Mouse (Mus musculus) intestine, embryonic 14.5 days (tissue): ENCODE measurements around the gene Zbtb5. TPM values are rescaled to one million over a fixed set of nuclear protein-coding genes. Genes with fewer than 3 reads are reported as not detected.
"Not testable (repeated sequence)": the region's sequence is repeated elsewhere in the genome, so short reads cannot be mapped to it uniquely, and the experiment has no call there.

ENCODE experiments used
- ATAC-seq: fragments of 200-750 bp; cut with Nextera tagmentation; replicated peaks from 2 replicates; pipeline ENCODE4 v1.8.0; 2017; ENCODE audit warnings: low read depth, moderate number of reproducible peaks, moderate TSS enrichment, moderate library complexity; ENCODE audit not compliant: low FRiP score, low TSS enrichment
- DNase-seq: peaks from one replicate; pipeline ENCODE4 v3.0.0-alpha.2; 2018; ENCODE audit warnings: low spot score
- H3K27ac ChIP-seq: fragments of 300-500 bp; sonication (generic); 2 replicates; pipeline ENCODE4 v1.5.1; 2014; ENCODE audit warnings: low read depth, mild to moderate bottlenecking, control low read depth
- H3K27me3 ChIP-seq: fragments of 300-500 bp; sonication (generic); replicated peaks from 2 replicates; pipeline ENCODE4 v1.6.1; 2014; ENCODE audit warnings: low read length, control low read depth; ENCODE audit not compliant: control insufficient read depth, insufficient read depth
- H3K36me3 ChIP-seq: fragments of 300-500 bp; sonication (generic); 2 replicates; pipeline ENCODE4 v1.6.1; 2014; ENCODE audit warnings: low read length, control low read depth; ENCODE audit not compliant: control insufficient read depth, insufficient read depth
- H3K4me1 ChIP-seq: fragments of 300-500 bp; sonication (generic); replicated peaks from 2 replicates; pipeline ENCODE4 v1.6.1; 2014; ENCODE audit warnings: low read length, control low read depth, mixed read lengths; ENCODE audit not compliant: control insufficient read depth, insufficient read depth
- H3K4me2 ChIP-seq: fragments of 300-500 bp; sonication (generic); 2 replicates; pipeline ENCODE4 v1.6.1; 2014; ENCODE audit warnings: low read length
- H3K4me3 ChIP-seq: fragments of 300-500 bp; sonication (generic); 2 replicates; pipeline ENCODE4 v1.5.1; 2014; ENCODE audit warnings: low read depth, low read length, control low read depth, mixed read lengths
- H3K9ac ChIP-seq: fragments of 300-500 bp; sonication (generic); 2 replicates; pipeline ENCODE4 v1.6.1; 2014; ENCODE audit warnings: mild to moderate bottlenecking, low read length
- H3K9me3 ChIP-seq: fragments of 300-500 bp; sonication (generic); 2 replicates; pipeline ENCODE4 v1.6.1; 2016; ENCODE audit warnings: low read length, control low read depth; ENCODE audit not compliant: control insufficient read depth
- WGBS: fragments of 180-500 bp; shearing (Covaris S2); extraction: QIAGEN DNeasy Blood & Tissue Kit; methylation state at CpG from one replicate; pipeline ENCODE4 v1.1.7; 2014; 5-methylcytosine and 5-hydroxymethylcytosine counted together
- polyA plus RNA-seq: library from polyadenylated mRNA; unstranded; fragments of >200 nt; fragmentation: Nextera tagmentation; extraction: Ambion mirVana; gene quantifications from 2 replicates; pipeline ENCODE4 v1.2.1, GENCODE M21; 2014

Gene Zbtb5
- polyA plus RNA-seq, result 21.4 and 23.7 TPM in 2 replicates

DNA sequence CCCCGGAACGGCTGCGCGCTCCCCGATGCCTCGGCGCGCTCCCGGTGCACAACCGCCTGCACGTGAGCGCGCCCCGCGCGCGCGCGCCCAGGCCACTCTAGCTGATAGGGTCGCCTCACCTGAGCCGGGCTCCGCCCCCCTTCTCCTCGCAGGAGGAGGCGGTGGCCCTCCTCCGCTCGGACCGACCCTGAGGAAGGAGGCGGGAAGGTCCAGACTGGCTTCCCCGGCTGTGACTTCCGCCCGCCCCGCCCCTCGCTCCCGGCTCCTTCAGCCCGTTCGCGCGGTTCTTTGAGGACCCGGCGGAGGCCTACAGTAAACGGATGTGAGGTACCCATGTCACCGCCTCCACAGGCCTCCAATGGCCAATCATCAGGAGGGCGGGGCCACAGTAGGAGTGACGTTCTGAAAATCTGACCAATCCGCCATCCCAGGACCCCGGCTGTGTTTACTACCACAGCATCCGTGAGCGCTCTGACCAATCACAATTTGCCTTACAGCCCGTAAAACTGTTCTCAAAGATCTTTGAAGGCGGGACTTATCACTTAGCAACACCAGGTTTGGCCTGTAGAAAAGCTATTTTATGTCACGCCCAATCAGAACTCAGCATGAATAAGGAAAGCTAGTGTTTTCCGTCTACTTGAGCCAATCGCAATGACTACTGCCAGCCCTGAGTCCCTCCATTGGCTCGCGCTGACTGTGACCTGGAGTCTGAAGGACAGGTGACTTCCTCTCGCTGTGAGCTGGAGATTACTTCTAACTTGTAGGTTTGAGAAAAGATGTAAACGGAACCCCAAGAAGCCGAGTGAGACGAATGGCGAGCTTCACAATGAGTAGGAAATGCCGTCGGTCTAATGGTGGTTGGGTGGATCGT lies at the start of gene Zbtb5:
TSS of gene Zbtb5 (minus strand) at position 308 of the 871 bp plus-strand sequence.
- under 1% methylated on average over 55 of the region's 63 CpGs for WGBS
- Histone ChIP-seq H3K36me3 (no peaks in the 10 kb centered on the region), H3K4me2 (peak within 1 kb of the TSS; percentile 89), H3K27me3 (no peaks in the 10 kb centered on the region), H3K9ac (peak within 1 kb of the TSS; percentile 79), H3K27ac (peak within 1 kb of the TSS; percentile 94), H3K4me1 (peaks cover 21% of the 10 kb centered on the region), H3K4me3 (peak within 1 kb of the TSS; percentile 73), H3K9me3 (no peaks in the 10 kb centered on the region)
- peak; percentile 99 for ATAC-seq
- DNase-seq, result peak; percentile 95

GRCm38 (mm10) chr4:45055451-45055850 lies 43.2 kb upstream of the Zbtb5 start:
- Histone ChIP-seq H3K4me2 (no peak overlapping the region), H3K4me3 (no peak overlapping the region), H3K9me3 (no peaks in the 10 kb centered on the region), H3K36me3 (peaks cover 37% of the 10 kb centered on the region), H3K4me1 (no peaks in the 10 kb centered on the region), H3K27me3 (no peaks in the 10 kb centered on the region), H3K27ac (no peak overlapping the region), H3K9ac (no peak overlapping the region)
- no peak for DNase-seq
- ATAC-seq, result no peak
- WGBS, result 88% methylated on average over 8 of the region's 8 CpGs

GRCm38 (mm10) chr4:45054862-45055261 lies 42.6 kb upstream of the Zbtb5 start:
- DNase-seq (no peak), ATAC-seq (no peak)
- 46% methylated on average over 3 of the region's 3 CpGs for WGBS
- H3K27ac ChIP-seq, result no peak overlapping the region
- no peak overlapping the region for H3K9ac ChIP-seq
- H3K4me3 ChIP-seq, result no peak overlapping the region
- no peaks in the 10 kb centered on the region for H3K4me1 ChIP-seq
- peaks cover 36% of the 10 kb centered on the region for H3K36me3 ChIP-seq
- H3K9me3 ChIP-seq, result no peaks in the 10 kb centered on the region
- H3K27me3 ChIP-seq, result no peaks in the 10 kb centered on the region
- H3K4me2 ChIP-seq, result no peak overlapping the region

- DNase-seq, result no peak
- no peak for ATAC-seq
Measured at GRCm38 (mm10) chr4:45047956-45048355, 35.7 kb upstream of the Zbtb5 start.

GRCm38 (mm10) chr4:45047286-45047887 lies 35.2 kb upstream of the Zbtb5 start:
- Histone ChIP-seq H3K4me2 (no peak overlapping the region), H3K27ac (no peak overlapping the region), H3K9me3 (no peaks in the 10 kb centered on the region), H3K27me3 (no peaks in the 10 kb centered on the region), H3K36me3 (peaks cover 50% of the 10 kb centered on the region), H3K9ac (no peak overlapping the region), H3K4me1 (no peaks in the 10 kb centered on the region), H3K4me3 (no peak overlapping the region)
- WGBS, result 86% methylated on average over 9 of the region's 9 CpGs
- no peak for DNase-seq
- no peak for ATAC-seq

More at GRCm38 (mm10) chr4:45047956-45048355, 35.7 kb upstream of the Zbtb5 start:
- peaks cover 50% of the 10 kb centered on the region for H3K36me3 ChIP-seq
- H3K4me1 ChIP-seq, result no peaks in the 10 kb centered on the region
- 88% methylated on average over 9 of the region's 9 CpGs for WGBS
- H3K9ac ChIP-seq, result no peak overlapping the region
- H3K4me3 ChIP-seq, result no peak overlapping the region
- no peak overlapping the region for H3K27ac ChIP-seq
- no peaks in the 10 kb centered on the region for H3K27me3 ChIP-seq
- no peak overlapping the region for H3K4me2 ChIP-seq
- H3K9me3 ChIP-seq, result no peaks in the 10 kb centered on the region

DNA sequence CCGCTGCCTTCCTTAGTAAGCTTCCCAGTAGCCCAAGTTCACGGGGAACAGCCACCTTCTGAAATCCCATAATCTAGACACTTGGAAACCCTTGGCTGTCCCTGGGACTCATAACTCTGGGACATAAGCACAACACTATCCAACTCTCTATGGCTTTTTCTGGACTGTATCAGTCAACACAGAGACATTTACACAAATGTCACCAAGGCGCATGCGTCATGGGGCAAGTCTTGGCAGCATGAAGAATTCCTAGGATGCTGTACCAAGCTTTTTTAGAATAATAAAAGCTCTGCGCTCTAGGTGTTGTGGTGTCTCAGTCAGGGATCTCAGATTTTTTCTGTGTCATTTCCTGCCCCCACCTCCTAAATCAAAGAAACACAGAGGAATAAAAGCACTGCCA lies 34.5 kb upstream of the Zbtb5 start:
- Histone ChIP-seq H3K4me1 (no peaks in the 10 kb centered on the region), H3K4me2 (no peak overlapping the region), H3K9ac (no peak overlapping the region), H3K27ac (no peak overlapping the region), H3K4me3 (no peak overlapping the region), H3K9me3 (no peaks in the 10 kb centered on the region), H3K27me3 (no peaks in the 10 kb centered on the region), H3K36me3 (peaks cover 50% of the 10 kb centered on the region)
- 94% methylated on average over 5 of the region's 5 CpGs for WGBS
- ATAC-seq (no peak), DNase-seq (no peak)

DNA sequence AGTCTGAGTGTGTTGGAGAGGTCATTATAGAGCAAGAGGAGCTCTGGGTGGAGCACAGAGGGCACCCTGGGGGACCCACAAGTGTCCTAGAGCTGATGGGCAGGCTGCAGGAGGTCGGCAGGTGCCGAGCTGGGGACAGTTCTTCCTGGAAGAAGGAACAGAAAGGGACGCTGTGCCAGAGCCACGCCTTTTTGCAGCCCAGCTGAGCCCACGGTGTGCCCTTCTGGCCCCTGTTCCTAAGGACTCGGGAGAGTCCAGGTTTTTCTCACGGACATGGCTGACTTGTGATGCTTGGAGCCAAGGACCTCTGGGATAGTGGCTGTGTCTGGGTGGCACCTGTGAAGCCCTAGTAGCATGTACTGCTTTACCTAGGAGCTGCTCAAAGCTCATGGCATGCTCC lies 28.6 kb upstream of the Zbtb5 start:
- Histone ChIP-seq H3K27me3 (no peaks in the 10 kb centered on the region), H3K4me2 (no peak overlapping the region), H3K36me3 (peaks cover 39% of the 10 kb centered on the region), H3K9me3 (no peaks in the 10 kb centered on the region), H3K4me3 (no peak overlapping the region), H3K27ac (no peak overlapping the region), H3K9ac (no peak overlapping the region), H3K4me1 (no peaks in the 10 kb centered on the region)
- ATAC-seq (no peak), DNase-seq (no peak)
- WGBS, result 85% methylated on average over 7 of the region's 7 CpGs

- H3K27me3 ChIP-seq, H3K9ac ChIP-seq, ATAC-seq, H3K4me2 ChIP-seq, DNase-seq, H3K4me1 ChIP-seq, H3K4me3 ChIP-seq, H3K9me3 ChIP-seq, H3K27ac ChIP-seq: not testable (repeated sequence)
- 94% methylated on average over 7 of the region's 7 CpGs for WGBS
- peaks cover 44% of the 10 kb centered on the region for H3K36me3 ChIP-seq
Measured at GRCm38 (mm10) chr4:45039546-45039945, 27.3 kb upstream of the Zbtb5 start.
